Mouse (Mus musculus) liver, adult 2 months (tissue): Measurements from ENCODE around the gene Man1b1. TPM values are rescaled to one million over a fixed set of nuclear protein-coding genes. Genes with fewer than 3 reads are reported as not detected.
A peak's percentile ranks its signal among the peaks of the same experiment; 100 is the strongest.

Source experiments
- DNase-seq: peaks from one replicate; pipeline ENCODE4 v3.0.0-alpha.2; 2011; ENCODE audit warnings: low read depth, low spot score; ENCODE audit errors: extremely low read depth
- H3K27ac ChIP-seq: fragments of 200-500 bp; replicated peaks from 2 replicates; pipeline ENCODE4 v1.5.1; 2012; ENCODE audit warnings: low read depth, mild to moderate bottlenecking, control low read depth, inconsistent platforms, low read length; ENCODE audit not compliant: insufficient read depth
- H3K27me3 ChIP-seq: fragments of 200-500 bp; 2 replicates; pipeline ENCODE4 v1.6.1; 2012; ENCODE audit warnings: mild to moderate bottlenecking, moderate library complexity, low read length, inconsistent platforms; ENCODE audit not compliant: control insufficient read depth, insufficient read depth
- H3K36me3 ChIP-seq: fragments of 200-500 bp; 2 replicates; pipeline ENCODE4 v1.6.1; 2012; ENCODE audit warnings: low read length, inconsistent platforms; ENCODE audit not compliant: control insufficient read depth, insufficient read depth
- H3K4me1 ChIP-seq: fragments of 200-500 bp; 2 replicates; pipeline ENCODE4 v1.6.1; 2011; ENCODE audit warnings: low read length; ENCODE audit not compliant: control insufficient read depth, insufficient read depth
- H3K4me3 ChIP-seq: fragments of 200-500 bp; 2 replicates; pipeline ENCODE4 v1.5.1; 2011; ENCODE audit warnings: low read depth, mild to moderate bottlenecking, control low read depth, low read length, moderate library complexity; ENCODE audit not compliant: insufficient read depth
- H3K79me2 ChIP-seq: fragments of 200-500 bp; 2 replicates; pipeline ENCODE4 v1.6.1; 2012; ENCODE audit warnings: inconsistent platforms, mild to moderate bottlenecking, low read length, moderate library complexity; ENCODE audit not compliant: control insufficient read depth, insufficient read depth
- H3K9ac ChIP-seq: fragments of 200-500 bp; 2 replicates; pipeline ENCODE4 v1.6.1; 2012; ENCODE audit warnings: low read depth, mild to moderate bottlenecking, control low read depth, inconsistent platforms, low read length
- CTCF ChIP-seq: fragments of 200-500 bp; IDR thresholded peaks from 2 replicates; pipeline ENCODE4 v1.5.1; 2011; ENCODE audit warnings: low read depth, low read length, control low read depth
- POLR2A ChIP-seq: fragments of 200-500 bp; IDR thresholded peaks from 2 replicates; pipeline ENCODE4 v1.6.1; 2011; ENCODE audit warnings: low read length, control low read depth; ENCODE audit not compliant: insufficient read depth; ENCODE audit errors: extremely low read depth
- WGBS: fragments of 180-500 bp; shearing (Covaris S2); methylation state at CpG from one replicate; pipeline ENCODE4 v1.1.7; 2018; 5-methylcytosine and 5-hydroxymethylcytosine counted together
- polyA plus RNA-seq: library from polyadenylated mRNA; depleted of rRNA; stranded (reverse); fragments of >200 nt; gene quantifications from 2 replicates; pipeline ENCODE4 v1.2.3, GENCODE M21; 2012
- total RNA-seq: library from RNA; depleted of rRNA; stranded (reverse); fragments of >200 nt; gene quantifications from 2 replicates; pipeline ENCODE4 v1.2.3, GENCODE M21; 2014

Gene Man1b1
- total and polyA plus RNA-seq, 2 experiments = 8.1 to 17.3 TPM

GRCm38 (mm10) chr2:25328440-25328839, 3.7 kb upstream of the Man1b1 start:
- Histone ChIP-seq H3K9ac (no peak overlapping the region), H3K4me3 (no peak overlapping the region), H3K79me2 (peaks cover 5% of the 10 kb centered on the region; the same call in 1 of the 2 replicates), H3K27ac (no peak overlapping the region), H3K27me3 (no peaks in the 10 kb centered on the region), H3K36me3 (no peaks in the 10 kb centered on the region), H3K4me1 (peaks cover 4% of the 10 kb centered on the region; the same call in 1 of the 2 replicates)
- DNase-seq = peak; percentile 27
- TF ChIP-seq POLR2A (no peak), CTCF (peak; percentile 40)
- 41% methylated on average over 7 of the region's 7 CpGs for WGBS

GRCm38 (mm10) chr2:25331470-25331869, 668 bp upstream of the Man1b1 start:
- no peak for DNase-seq
- Histone ChIP-seq H3K9ac (no peak overlapping the region), H3K27ac (no peak overlapping the region)

GRCm38 (mm10) chr2:25333569-25333968, 1.4 kb downstream of the Man1b1 start:
- Histone ChIP-seq H3K79me2 (peaks cover 5% of the 10 kb centered on the region; the same call in 1 of the 2 replicates), H3K27me3 (no peaks in the 10 kb centered on the region), H3K27ac (no peak overlapping the region), H3K4me3 (no peak overlapping the region), H3K36me3 (peaks cover 12% of the 10 kb centered on the region; the same call in 1 of the 2 replicates), H3K9ac (no peak overlapping the region), H3K4me1 (peaks cover 6% of the 10 kb centered on the region; the same call in 1 of the 2 replicates)
- DNase-seq = no peak
- TF ChIP-seq CTCF = no peak
- TF ChIP-seq POLR2A = no peak
- WGBS = 73% methylated on average over 2 of the region's 2 CpGs

More at GRCm38 (mm10) chr2:25331470-25331869, 668 bp upstream of the Man1b1 start:
- Histone ChIP-seq H3K4me1 (peaks cover 6% of the 10 kb centered on the region; the same call in 1 of the 2 replicates), H3K36me3 (peaks cover 4% of the 10 kb centered on the region; the same call in 1 of the 2 replicates), H3K27me3 (no peaks in the 10 kb centered on the region), H3K4me3 (peak overlapping the region; percentile 25; the same call in 1 of the 2 replicates), H3K79me2 (peaks cover 5% of the 10 kb centered on the region; the same call in 1 of the 2 replicates)
- TF ChIP-seq CTCF (no peak), POLR2A (no peak)
- 52% methylated on average over 9 of the region's 9 CpGs for WGBS

GRCm38 (mm10) chr2:25338303-25338702, 6.2 kb downstream of the Man1b1 start:
- Histone ChIP-seq H3K36me3 (peaks cover 17% of the 10 kb centered on the region; the same call in 1 of the 2 replicates), H3K27ac (no peak overlapping the region)
- 92% methylated on average over 6 of the region's 6 CpGs for WGBS

GRCm38 (mm10) chr2:25348162-25348561, 16.0 kb downstream of the Man1b1 start:
- TF ChIP-seq CTCF (no peak), POLR2A (no peak)
- DNase-seq = no peak
- H3K4me3 ChIP-seq = no peak overlapping the region
- H3K79me2 ChIP-seq = no peaks in the 10 kb centered on the region
- peaks cover 28% of the 10 kb centered on the region for H3K36me3 ChIP-seq
- 39% methylated on average over 7 of the region's 7 CpGs for WGBS
- no peaks in the 10 kb centered on the region for H3K27me3 ChIP-seq
- no peaks in the 10 kb centered on the region for H3K4me1 ChIP-seq
- H3K9ac ChIP-seq = no peak overlapping the region
- H3K27ac ChIP-seq = no peak overlapping the region

More at GRCm38 (mm10) chr2:25338303-25338702, 6.2 kb downstream of the Man1b1 start:
- H3K27me3 ChIP-seq = no peaks in the 10 kb centered on the region
- TF ChIP-seq CTCF = no peak
- TF ChIP-seq POLR2A = no peak
- peaks cover 2% of the 10 kb centered on the region; the same call in 1 of the 2 replicates for H3K4me1 ChIP-seq
- no peak overlapping the region for H3K4me3 ChIP-seq
- no peak for DNase-seq
- H3K9ac ChIP-seq = no peak overlapping the region
- H3K79me2 ChIP-seq = no peaks in the 10 kb centered on the region

- no peak overlapping the region for H3K4me3 ChIP-seq
- H3K9ac ChIP-seq = no peak overlapping the region
- peaks cover 23% of the 10 kb centered on the region for H3K36me3 ChIP-seq
- WGBS = 91% methylated on average over 4 of the region's 4 CpGs
- no peaks in the 10 kb centered on the region for H3K27me3 ChIP-seq
- H3K79me2 ChIP-seq = no peaks in the 10 kb centered on the region
- TF ChIP-seq CTCF = no peak
- H3K4me1 ChIP-seq = no peaks in the 10 kb centered on the region
- DNase-seq = no peak
- H3K27ac ChIP-seq = no peak overlapping the region
Observed at GRCm38 (mm10) chr2:25349499-25349898, 17.4 kb downstream of the Man1b1 start.
